Mouse (Mus musculus) olfactory bulb, adult 2 months (tissue): ENCODE data around the gene Nup188.

ENCODE experiments used
- CTCF ChIP-seq: fragments of 200-500 bp; IDR thresholded peaks from 2 replicates; pipeline ENCODE4 v1.5.1; 2012; ENCODE audit warnings: low read depth, mild to moderate bottlenecking, low read length, moderate library complexity; ENCODE audit not compliant: insufficient read depth
- POLR2A ChIP-seq: fragments of 200-500 bp; IDR thresholded peaks from 2 replicates; pipeline ENCODE4 v1.6.1; 2012; ENCODE audit warnings: mild to moderate bottlenecking, low read depth, low read length, moderate library complexity; ENCODE audit not compliant: insufficient read depth

DNA sequence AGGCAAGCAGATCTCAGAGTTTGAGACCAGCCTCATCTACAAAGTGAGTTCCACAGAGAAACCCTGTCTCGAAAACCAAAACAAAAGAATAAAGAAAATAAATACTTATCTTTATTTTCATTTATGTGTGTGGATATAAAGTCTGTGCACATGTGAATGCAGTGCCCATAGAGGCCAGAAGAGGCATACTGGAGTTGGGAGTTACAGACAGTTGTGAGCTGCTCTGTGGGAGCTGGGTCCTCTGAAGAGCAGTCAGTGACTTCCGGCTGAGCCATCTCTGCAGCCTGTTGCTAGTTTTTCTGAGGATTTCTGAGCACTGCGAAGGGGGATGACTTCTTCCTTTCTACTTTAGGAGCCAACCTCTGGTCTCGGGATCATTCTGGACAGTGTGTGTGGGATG lies 29.9 kb downstream of the Nup188 start:
- TF ChIP-seq CTCF (no peak), POLR2A (no peak)
